Mouse (Mus musculus) kidney, postnatal 25 days (tissue): ENCODE measurements around the gene Rai1.

ENCODE experiments used
- DNase-seq, 2 experiments: peaks; one replicate each; pipeline ENCODE4 v3.0.0; 2021; ENCODE audit warnings: mixed read lengths in 2 of 2

Rai1 gene

DNA sequence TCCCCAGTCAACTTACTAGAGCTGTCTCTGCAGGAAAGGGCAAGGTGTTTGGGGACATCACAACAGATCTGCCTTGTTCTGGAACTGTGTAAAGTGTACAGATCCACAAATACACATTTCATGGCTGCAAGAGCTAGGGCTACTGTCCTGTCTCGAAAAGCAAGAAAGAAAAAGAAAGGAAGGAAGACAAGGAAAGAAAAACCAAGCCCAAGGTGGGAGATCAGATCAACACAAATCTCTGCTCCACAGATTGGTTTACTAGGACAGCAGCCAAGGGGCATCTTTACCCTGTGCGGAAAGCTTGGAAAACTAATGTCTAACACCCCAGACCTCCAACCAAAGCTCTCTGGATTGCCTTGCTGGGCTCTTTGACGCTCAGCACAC lies 117.3 kb downstream of the Rai1 start:
- no peak for DNase-seq

DNA sequence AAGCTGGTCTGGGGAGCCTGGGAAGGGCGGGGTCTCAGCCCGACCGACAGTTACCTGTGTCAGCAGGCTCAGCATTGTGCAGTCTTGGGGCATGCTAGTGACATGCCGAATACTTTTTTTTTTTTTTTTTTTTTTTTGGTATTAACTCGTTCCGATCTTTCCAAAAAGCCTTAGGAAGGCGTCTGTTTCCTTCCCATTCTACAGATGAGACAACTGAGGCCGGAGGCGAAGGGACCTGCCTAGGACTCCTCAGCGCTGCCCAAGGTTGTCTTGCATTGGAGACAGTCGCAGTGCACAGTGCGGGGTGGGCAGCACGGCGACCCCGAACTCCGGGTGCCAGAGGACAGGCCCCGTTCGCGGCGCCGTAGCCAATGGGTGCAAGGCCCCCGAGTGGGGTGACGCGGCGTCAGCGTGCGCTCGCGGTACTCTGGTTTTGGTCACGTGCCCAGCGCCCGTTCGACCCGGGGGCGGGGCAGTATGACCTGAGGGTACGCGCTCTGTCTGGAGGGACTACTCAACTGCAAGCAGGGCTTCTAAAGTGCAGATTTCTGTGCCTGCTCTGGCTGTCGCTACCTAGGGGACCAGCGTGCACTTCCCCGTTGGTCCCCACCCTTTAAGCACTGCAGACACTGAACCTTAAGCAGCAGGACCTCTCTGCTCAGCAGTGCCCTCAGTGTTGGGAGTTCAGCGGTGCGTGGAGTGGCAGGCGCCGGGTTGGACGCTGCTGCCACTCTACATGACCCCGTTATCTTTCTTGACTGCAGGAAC lies 117.8 kb downstream of the Rai1 start, which contains the start of gene Srebf1:
Gene Srebf1, minus strand, starts transcription at position 113 of the 768 bp plus-strand sequence.
- peak; percentile 84 to 91 for DNase-seq

DNA sequence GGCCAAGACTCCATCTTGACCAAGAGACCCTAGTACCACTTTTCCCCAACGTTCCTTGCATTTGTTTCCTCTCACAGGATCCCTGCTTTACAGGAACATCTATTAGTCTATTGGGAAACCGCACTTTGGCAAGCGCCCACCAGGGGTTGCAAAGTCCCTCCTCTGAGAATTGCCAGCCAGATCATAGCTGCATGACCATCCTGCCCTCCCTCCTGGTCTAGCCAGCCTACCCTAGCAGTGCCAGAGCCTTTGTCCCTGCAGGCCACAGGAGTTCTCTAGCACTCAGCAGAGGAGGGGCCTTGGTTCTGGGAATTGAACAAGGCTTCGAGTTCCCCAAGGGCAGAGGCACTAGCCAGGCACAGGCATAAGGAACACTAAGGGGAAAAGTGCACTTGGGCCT lies 119.9 kb downstream of the Rai1 start:
- DNase-seq, result peak in 1 of 2 experiments; percentile 69

DNA sequence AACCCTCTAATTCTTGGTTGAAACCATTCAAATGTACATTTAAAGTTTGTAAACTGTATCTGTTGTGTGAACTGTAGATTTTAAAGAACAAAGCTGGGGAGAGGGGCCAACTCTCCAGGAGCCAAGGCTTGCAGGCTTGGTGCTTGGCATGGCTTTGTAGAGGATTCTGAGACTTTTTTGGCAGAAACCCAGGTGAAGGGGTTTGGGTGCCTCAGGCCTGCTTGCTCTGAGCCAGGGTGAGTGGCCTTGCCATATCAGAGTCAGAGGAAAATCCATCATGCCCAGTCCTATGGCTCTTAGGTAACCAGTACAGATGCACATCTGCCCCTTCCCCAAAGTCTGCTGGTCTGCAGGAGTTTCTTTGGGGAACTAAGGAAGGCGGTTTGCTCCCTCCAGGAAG lies 121.1 kb downstream of the Rai1 start:
- DNase-seq, result peak in 1 of 2 experiments; percentile 25

- DNase-seq, result peak; percentile 14 to 49
These were observed 123.7 kb downstream of the Rai1 start for GRCm38 (mm10) chr11:60228525-60228924.

DNA sequence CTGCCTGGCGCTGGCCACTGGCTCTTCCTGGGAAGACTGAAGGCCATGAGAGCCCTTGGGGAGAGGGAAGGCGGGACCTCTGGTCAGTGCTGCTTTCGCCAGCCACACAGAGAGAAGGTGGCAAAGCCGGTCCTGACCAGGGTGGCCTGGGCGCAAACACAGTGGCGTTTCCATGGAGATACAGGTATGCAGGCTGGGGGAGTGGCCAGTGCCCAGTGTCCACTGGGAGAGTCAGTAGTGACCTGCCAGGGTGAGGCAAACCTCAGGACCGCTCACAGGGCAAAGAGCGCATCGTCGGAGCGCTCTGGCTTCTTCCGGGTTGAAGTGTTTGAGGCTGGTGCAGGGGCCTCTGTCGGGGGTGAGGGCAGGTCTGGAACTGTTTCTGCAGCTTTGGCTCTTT lies 125.0 kb downstream of the Rai1 start:
- DNase-seq, result peak; percentile 68 to 91

- peak in 1 of 2 experiments; percentile 33 for DNase-seq
These were observed 125.7 kb downstream of the Rai1 start for GRCm38 (mm10) chr11:60230512-60230911.

- peak in 1 of 2 experiments; percentile 41 for DNase-seq
These were observed 126.5 kb downstream of the Rai1 start for GRCm38 (mm10) chr11:60231326-60231725.

DNA sequence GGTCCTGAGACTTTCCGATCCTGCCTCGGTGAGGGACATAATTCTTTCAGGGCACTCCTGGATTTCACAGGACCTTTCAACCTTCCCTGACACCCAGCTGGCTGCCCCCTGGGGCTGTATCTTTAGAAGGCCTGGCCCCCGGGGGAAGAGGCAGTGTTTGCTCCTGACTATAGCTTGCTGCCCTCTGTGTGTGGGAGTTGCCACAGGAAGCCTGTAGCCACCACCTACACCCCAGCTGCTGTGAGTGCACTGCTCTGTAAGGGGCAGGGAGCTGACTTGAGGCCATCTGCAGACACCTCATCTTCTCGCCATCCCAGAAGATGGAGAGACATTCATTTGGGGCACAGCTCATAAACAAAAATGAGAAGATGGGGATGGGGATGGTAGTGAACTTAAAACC lies 127.1 kb downstream of the Rai1 start:
- DNase-seq, result peak in 1 of 2 experiments; percentile 16

DNA sequence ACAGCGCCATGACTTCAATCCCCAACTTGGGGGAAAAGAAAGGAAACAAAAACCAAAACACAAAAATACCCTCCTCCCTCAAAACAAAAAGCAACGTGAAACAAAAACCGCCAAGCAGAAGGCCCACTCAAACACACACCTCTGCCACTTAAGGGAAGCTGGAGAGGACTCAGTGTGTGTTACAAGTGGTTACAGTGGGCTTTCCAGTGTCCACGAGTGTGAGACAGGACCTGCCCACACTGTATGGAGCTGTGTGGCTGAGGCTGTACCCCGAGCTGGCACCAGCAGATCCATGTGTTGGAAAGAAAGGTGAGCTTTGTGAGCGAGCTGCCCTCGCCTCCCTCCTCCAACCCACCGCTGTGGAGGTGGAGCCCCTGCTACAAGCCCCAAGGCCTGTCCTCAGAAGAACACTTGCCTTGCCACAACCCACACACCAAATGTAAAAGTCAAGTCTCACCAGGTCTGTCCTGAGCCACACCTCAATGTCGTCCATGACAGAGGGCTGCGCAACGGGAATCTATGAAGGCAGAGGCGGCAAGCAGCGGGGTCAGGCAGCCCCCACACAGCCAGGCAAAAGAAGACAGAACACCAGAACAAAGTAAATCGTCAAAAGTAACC lies 127.7 kb downstream of the Rai1 start:
- DNase-seq, result peak in 1 of 2 experiments; percentile 21

DNA sequence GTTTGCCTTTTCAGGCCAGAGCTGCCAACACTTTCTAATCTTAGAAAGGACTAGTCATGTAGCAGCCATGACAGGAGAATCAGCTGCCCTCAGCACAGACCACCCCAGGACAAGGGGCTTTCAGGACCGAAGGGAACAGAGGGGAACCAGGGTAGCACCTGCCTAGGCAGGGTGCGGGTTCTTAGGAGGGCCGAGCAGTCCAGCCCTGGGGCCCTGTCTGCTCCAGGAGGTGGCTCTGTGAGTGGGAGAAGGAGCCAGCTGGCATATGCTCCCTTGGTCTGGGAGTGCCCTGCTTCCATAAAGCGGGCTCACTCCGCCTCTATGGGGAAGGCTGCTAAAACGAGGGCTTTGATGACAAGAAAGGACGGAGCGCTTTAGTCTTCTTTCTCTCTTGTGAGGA lies 128.4 kb downstream of the Rai1 start:
- DNase-seq, result peak in 1 of 2 experiments; percentile 45

DNA sequence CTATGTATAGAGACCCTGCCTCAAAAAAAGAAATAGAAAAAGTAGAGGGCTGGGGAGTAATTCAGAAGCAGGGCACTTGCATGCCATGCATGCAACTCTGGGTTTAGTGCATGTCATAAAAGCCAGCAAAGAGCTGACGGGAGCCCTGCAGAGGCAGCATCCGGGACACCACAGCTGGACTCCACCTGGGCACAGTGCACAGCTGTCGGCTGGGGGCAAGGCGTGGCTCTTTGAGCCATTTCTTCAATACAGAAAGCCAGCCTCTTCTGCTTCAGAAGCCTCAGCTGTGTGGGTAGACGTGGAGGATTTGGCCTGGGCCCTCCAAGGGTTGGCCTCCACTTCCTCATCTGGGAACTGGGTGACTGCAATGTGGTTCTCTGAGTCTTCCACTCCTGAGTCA lies 130.5 kb downstream of the Rai1 start:
- DNase-seq, result peak in 1 of 2 experiments; percentile 22

DNA sequence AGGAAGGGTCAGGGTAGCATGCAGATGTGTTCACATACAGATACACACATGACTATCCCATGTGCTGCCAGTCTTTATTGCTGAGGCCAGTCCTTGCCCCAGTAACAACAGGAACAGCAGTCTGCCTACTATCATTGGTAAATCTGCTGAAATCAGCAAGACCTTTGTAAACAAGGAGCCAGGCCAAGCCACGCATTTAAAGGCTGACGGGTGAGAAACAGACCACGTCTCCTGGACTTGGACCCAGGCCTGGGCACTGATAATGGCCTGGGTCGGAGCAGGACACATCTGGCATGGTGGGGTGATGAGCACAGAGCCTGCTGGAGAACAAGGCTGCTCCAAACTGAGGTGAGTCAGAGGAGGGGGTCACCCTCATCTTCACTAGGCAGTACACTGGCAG lies 135.7 kb downstream of the Rai1 start:
- DNase-seq, result peak in 1 of 2 experiments; percentile 66

GRCm38 (mm10) chr11:60244503-60245143 lies 139.8 kb downstream of the Rai1 start:
- DNase-seq, result no peak

DNA sequence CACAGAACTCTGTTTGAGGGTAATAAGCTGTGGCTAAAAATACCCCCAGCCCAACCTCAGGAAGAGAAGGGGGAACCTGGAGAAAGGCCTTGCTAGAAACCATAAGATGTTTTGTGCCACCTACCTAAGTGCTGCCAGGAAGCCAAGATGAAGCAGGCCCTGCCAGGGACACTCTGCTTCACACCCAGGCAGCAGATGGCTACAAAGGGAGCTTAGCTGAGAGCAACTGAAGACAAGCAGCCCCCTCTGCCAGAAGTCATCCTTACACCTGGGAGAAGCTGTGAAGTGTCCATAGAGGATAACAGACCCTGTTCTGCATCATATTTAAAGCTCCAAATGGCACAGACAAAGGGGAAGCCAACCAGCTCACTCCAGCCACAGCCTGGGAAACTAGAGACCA lies 141.3 kb downstream of the Rai1 start:
- DNase-seq, result no peak

GRCm38 (mm10) chr11:60247753-60248550 lies 143.1 kb downstream of the Rai1 start:
- DNase-seq, result no peak
